Comparison of ENCODE assay signal across 15 mouse cellular contexts in genomic region chr3:38381623-38382022, GRCm38 (mm10).
DNase-seq lines count a peak whose midpoint lies in the region; ATAC-seq lines count a peak whose summit lies in the region.
"Had no signal": no experiment of that assay in that cellular context is flagged by ENCODE, and none has a peak within 500 bp of the region (broad histone marks: within the 10 kb centered on the region; RNA-seq: fewer than 3 reads in every experiment).

No protein-coding gene starts in this region.

- intact Hi-C loops in left cerebral cortex, postnatal 4 days (cut with DNase I) = no loop called here

- DNase-seq in gastrocnemius, postnatal 10 days = peak; percentile 30
- no peak for DNase-seq in gastrocnemius, postnatal 25 days
- DNase-seq in left cerebral cortex, postnatal 4 days = peak; percentile 24
- DNase-seq in left cerebral cortex, adult 11 months (ENCODE audit: low spot score) = no peak
- peak; percentile 12 for DNase-seq in NIH3T3 (ENCODE audit: low read depth)
- DNase-seq in hindbrain, embryonic 10.5 days (ENCODE audit: low spot score) = no peak
- no peak for DNase-seq in right cerebral cortex, adult 2 months (ENCODE audit: low spot score in 2 of 2)
- DNase-seq: cerebellum, adult 9-10 months; kidney, adult 18-20 months; right cerebral cortex, postnatal 25 days had no signal

- no peaks in the 10 kb centered on the region for H3K9me3 ChIP-seq in lung, embryonic 15.5 days
- H3K9me3 ChIP-seq in hindbrain, embryonic 10.5 days = no peaks in the 10 kb centered on the region
- H3K9me3 ChIP-seq: G1E; hindbrain, embryonic 15.5 days; liver, embryonic 15.5 days; midbrain, embryonic 10.5 days had no signal

- peak overlapping the region; percentile 32; the same call in 1 of the 2 replicates for H3K27ac ChIP-seq in lung, embryonic 15.5 days
- no peak overlapping the region for H3K27ac ChIP-seq in hindbrain, embryonic 10.5 days
- H3K27ac ChIP-seq: hindbrain, embryonic 15.5 days; liver, embryonic 15.5 days; midbrain, embryonic 10.5 days had no signal

- 22% methylated on average over 5 of the region's 5 CpGs for WGBS in lung, embryonic 15.5 days
- WGBS in hindbrain, embryonic 10.5 days = 90% methylated on average over 5 of the region's 5 CpGs

- ATAC-seq in lung, embryonic 15.5 days (ENCODE audit: borderline replicate concordance, extremely low read depth, low FRiP score, low TSS enrichment) = peak; percentile 31; the same call in 1 of the 2 replicates

- no peak overlapping the region for H3K9ac ChIP-seq in lung, embryonic 15.5 days
- H3K9ac ChIP-seq: hindbrain, embryonic 15.5 days; liver, embryonic 15.5 days had no signal

- no peak overlapping the region for H3K4me3 ChIP-seq in lung, embryonic 15.5 days
- H3K4me3 ChIP-seq in hindbrain, embryonic 10.5 days = no peak overlapping the region
- H3K4me3 ChIP-seq: hindbrain, embryonic 15.5 days; liver, embryonic 15.5 days; midbrain, embryonic 10.5 days had no signal

- no peaks in the 10 kb centered on the region for H3K27me3 ChIP-seq in lung, embryonic 15.5 days
- no peaks in the 10 kb centered on the region for H3K27me3 ChIP-seq in hindbrain, embryonic 10.5 days (ENCODE audit: insufficient read depth, poor library complexity, severe bottlenecking)
- H3K27me3 ChIP-seq: hindbrain, embryonic 15.5 days; liver, embryonic 15.5 days had no signal

- no peaks in the 10 kb centered on the region for H3K36me3 ChIP-seq in lung, embryonic 15.5 days
- H3K36me3 ChIP-seq in hindbrain, embryonic 10.5 days = no peaks in the 10 kb centered on the region
- H3K36me3 ChIP-seq: G1E; hindbrain, embryonic 15.5 days; liver, embryonic 15.5 days; midbrain, embryonic 10.5 days had no signal

- peaks cover 17% of the 10 kb centered on the region for H3K4me1 ChIP-seq in lung, embryonic 15.5 days
- H3K4me1 ChIP-seq in hindbrain, embryonic 10.5 days (replicated peaks) = no peaks in the 10 kb centered on the region
- H3K4me1 ChIP-seq: hindbrain, embryonic 15.5 days; liver, embryonic 15.5 days; midbrain, embryonic 10.5 days had no signal

- no peak overlapping the region for H3K4me2 ChIP-seq in lung, embryonic 15.5 days
- H3K4me2 ChIP-seq: hindbrain, embryonic 15.5 days; liver, embryonic 15.5 days had no signal

Comparison
In these comparisons a context has a peak if more than half of its experiments do, and no peak if none do; other contexts are left out.
1. DNase-seq: peak in gastrocnemius, postnatal 10 days (single experiment), left cerebral cortex, postnatal 4 days (single experiment) and NIH3T3 (single experiment); none in gastrocnemius, postnatal 25 days (single experiment), left cerebral cortex, adult 11 months (single experiment), hindbrain, embryonic 10.5 days (single experiment) and right cerebral cortex, adult 2 months (0 of 2).